Mouse (Mus musculus) frontal cortex, adult 2 months (tissue): ENCODE measurements at regions not wholly inside any gene's neighbourhood (a gene's known extent, or its start where the extent isn't known, plus 50 kb on each side); places are given as distances from the start of the nearest gene placed in this dataset.

Source experiments
- DNase-seq, 2 experiments: peaks; one replicate each; pipeline ENCODE4 v3.0.0; 2022; ENCODE audit warnings: low spot score in 1 of 2; ENCODE audit errors: extremely low spot score in 1 of 2

GRCm38 (mm10) chr6:104916787-104917186, 424.2 kb downstream of the Cntn6 start:
- peak; percentile 3 to 71 for DNase-seq

GRCm38 (mm10) chr6:104922577-104922976, 430.0 kb downstream of the Cntn6 start:
- DNase-seq, result no peak

GRCm38 (mm10) chr6:104926088-104926487, 433.5 kb downstream of the Cntn6 start:
- DNase-seq, result no peak

- no peak for DNase-seq
Measured at GRCm38 (mm10) chr6:104930284-104930683, 437.7 kb downstream of the Cntn6 start.

DNA sequence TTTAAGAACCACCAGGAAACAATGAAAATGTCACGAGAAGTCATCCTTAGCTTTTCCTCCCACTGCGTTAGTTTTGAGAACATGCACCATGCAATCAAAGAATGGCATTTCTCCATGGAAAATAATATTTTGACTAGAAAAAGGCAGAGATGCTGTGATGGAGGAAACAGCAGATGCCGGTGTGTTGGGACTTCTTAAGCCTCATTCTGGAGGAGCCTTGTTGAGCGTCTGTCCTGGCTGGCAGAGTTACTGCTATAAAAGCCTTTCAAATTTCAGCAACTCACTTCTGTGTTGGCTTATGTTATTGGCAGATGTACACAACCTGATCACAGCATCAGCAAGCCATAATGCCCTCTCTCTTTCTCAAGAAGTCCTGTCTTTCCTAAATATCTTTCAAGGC, 439.6 kb downstream of the Cntn6 start:
- DNase-seq, result no peak

- DNase-seq, result no peak
Measured at GRCm38 (mm10) chr6:104939134-104939533, 446.5 kb downstream of the Cntn6 start.

DNA sequence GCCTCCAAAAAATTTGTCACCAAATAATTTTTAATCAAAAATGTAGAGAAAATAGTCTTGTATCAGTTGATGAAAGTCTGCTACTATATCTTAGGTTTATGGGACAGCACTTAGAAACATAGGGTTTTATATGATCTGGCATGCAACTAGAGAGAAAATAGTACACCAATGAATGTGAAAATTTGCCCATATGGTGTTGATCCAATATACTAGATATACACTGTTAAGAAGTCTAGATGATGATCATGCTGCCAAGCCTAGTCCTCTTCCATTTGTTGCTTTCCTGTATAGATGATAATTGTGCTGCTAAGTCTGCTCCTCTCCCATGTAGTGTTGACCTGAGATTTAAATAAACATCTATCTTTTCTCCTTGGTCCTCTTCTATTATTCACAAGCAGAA, 481.9 kb downstream of the Cntn6 start:
- DNase-seq, result no peak

- no peak for DNase-seq
Measured at GRCm38 (mm10) chr6:104984144-104984543, 491.6 kb downstream of the Cntn6 start.

GRCm38 (mm10) chr6:104989863-104990262, 497.3 kb downstream of the Cntn6 start:
- no peak for DNase-seq

DNA sequence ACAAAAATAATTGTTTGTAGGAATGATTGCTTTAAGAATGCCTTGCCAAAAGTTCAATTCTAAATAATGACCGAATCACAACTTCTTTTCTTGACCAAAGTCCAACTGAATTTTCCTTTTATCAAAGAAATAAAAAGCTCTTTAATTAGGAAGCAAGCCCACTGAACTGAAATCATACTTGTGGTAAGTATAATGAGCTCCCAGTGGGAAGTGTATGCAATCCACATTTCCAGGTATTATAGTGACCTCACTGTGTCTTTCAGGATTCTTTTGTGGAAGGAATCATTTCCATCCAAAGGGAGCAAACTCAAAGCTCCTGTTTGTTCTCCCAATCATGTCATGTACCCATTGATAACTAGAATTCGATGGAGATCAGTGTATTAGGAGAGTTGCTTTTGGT, 497.8 kb downstream of the Cntn6 start:
- no peak for DNase-seq

DNA sequence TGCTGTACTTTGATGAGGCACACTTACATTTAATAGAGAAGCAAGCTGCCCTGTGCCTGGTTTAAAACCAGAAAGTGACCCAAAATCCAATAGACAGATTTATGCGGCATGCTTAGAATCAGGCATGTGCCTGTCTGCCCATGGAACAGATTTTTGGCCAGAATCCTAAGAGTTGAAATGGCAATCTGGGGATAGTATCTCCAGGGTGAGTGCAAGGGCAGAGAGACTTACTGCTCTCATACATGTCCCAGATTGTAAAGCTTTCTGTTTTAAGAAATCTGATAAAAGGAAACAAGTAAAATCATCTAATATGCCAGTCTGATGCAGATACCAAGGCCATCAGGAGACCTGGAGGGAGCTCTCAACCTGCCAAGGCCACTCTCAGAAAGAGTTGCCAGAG, 507.0 kb downstream of the Cntn6 start:
- DNase-seq, result no peak

DNA sequence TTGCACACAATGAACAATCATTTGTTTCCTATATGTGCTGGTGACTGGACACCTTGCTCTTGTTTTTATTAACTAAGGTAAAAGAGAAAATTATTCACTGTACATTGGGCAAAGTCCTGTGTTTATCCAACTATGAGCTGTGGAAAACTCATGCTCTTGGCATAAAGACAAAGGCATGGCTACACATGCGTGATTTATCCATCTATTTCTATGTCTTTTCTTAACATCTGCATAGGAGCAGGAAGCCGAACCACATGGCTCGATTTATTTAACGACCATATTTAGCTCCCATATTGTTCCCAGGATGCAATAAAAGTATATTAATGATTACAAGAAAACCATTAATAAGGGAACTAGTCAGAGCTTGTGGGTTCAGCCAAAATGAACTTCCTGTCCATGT, 528.1 kb downstream of the Cntn6 start:
- no peak for DNase-seq

- no peak for DNase-seq
Measured at GRCm38 (mm10) chr6:105021174-105021573, 528.6 kb downstream of the Cntn6 start.

DNA sequence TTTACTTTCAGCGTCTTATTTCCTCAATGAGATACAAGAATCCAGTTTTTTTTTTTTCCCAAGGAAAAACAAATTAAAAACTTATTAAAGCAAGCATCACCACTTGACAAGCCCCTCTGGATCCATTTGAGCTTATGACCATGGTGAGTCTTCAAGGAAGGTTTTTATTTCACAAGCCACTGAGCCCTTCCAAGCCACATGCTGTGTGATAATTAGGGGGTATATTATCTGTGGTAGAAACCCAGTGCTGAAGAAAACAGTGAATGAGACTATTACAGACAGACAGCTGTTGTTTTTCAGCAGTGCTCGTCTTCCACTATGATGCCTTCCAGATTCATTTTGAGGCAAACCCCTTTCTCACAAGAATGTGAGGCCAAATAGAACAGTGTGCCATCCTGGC, 573.6 kb downstream of the Cntn6 start:
- DNase-seq, result no peak

DNA sequence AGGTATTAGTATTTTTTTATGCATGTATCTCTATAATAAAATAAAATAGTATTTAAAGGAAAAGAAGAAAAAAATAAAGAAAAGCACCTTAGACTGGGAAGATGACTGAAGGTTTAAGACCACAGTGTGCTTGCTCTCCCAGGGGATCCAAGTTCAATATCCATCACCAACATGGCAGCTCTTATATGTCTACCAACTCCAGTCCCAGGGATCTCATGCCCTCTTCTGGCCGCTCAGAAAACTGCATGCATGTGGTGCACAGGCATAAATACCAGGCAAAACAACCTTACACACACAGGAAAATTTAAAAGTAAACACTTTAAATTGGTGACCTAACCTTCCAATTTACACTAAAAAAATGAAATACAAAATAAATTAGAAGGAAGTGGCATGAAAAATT, 586.6 kb upstream of the Cntn4 start:
- peak in 1 of 2 experiments; percentile 34 for DNase-seq
